Mouse (Mus musculus) midbrain, postnatal 0 days (tissue): ENCODE data around the gene Mapkapk2. TPM values are rescaled to one million over a fixed set of nuclear protein-coding genes. Genes with fewer than 3 reads are reported as not detected.

Source experiments
- ATAC-seq: fragments of 200-750 bp; cut with Nextera tagmentation; 2 replicates; pipeline ENCODE4 v1.8.0; 2017; ENCODE audit warnings: moderate number of reproducible peaks, mild to moderate bottlenecking, moderate TSS enrichment, moderate library complexity; ENCODE audit not compliant: low FRiP score
- DNase-seq: peaks from one replicate; pipeline ENCODE4 v3.0.0-alpha.2; 2015; ENCODE audit warnings: low spot score
- H3K27ac ChIP-seq: fragments of 300-500 bp; sonication (generic); 2 replicates; pipeline ENCODE4 v1.5.1; 2014; ENCODE audit warnings: low read depth, mild to moderate bottlenecking, low read length, mixed read lengths
- H3K27me3 ChIP-seq: fragments of 300-500 bp; sonication (generic); 2 replicates; pipeline ENCODE4 v1.6.1; 2014; ENCODE audit warnings: low read length, control low read depth, mixed read lengths; ENCODE audit not compliant: insufficient read depth
- H3K36me3 ChIP-seq: fragments of 300-500 bp; sonication (generic); 2 replicates; pipeline ENCODE4 v1.6.1; 2014; ENCODE audit warnings: low read length, control low read depth, mixed read lengths; ENCODE audit not compliant: insufficient read depth
- H3K4me1 ChIP-seq: fragments of 300-500 bp; sonication (generic); 2 replicates; pipeline ENCODE4 v1.6.1; 2014; ENCODE audit warnings: mild to moderate bottlenecking, control low read depth, antibody characterized with exemption, low read length, mixed read lengths; ENCODE audit not compliant: insufficient read depth
- H3K4me2 ChIP-seq: fragments of 300-500 bp; sonication (generic); 2 replicates; pipeline ENCODE4 v1.6.1; 2014; ENCODE audit warnings: low read depth, mild to moderate bottlenecking, low read length, mixed read lengths; ENCODE audit not compliant: poor library complexity, severe bottlenecking
- H3K4me3 ChIP-seq: fragments of 300-500 bp; sonication (generic); 2 replicates; pipeline ENCODE4 v1.5.1; 2014; ENCODE audit warnings: low read depth, mild to moderate bottlenecking, low read length, moderate library complexity
- H3K9ac ChIP-seq: fragments of 300-500 bp; sonication (generic); replicated peaks from 2 replicates; pipeline ENCODE4 v1.6.1; 2014; ENCODE audit warnings: mild to moderate bottlenecking, low read length, moderate library complexity, mixed read lengths; ENCODE audit not compliant: poor library complexity, severe bottlenecking
- H3K9me3 ChIP-seq: fragments of 300-500 bp; sonication (generic); 2 replicates; pipeline ENCODE4 v1.6.1; 2016; ENCODE audit warnings: low read length, control low read depth
- CTCF ChIP-seq: IDR thresholded peaks from 2 replicates; pipeline ENCODE4 v1.5.1; 2016; ENCODE audit warnings: antibody characterized with exemption, mild to moderate bottlenecking
- WGBS: fragments of 180-500 bp; shearing (Covaris S2); extraction: QIAGEN DNeasy Blood & Tissue Kit; methylation state at CpG from one replicate; pipeline ENCODE4 v1.1.7; 2014; 5-methylcytosine and 5-hydroxymethylcytosine counted together
- polyA plus RNA-seq: library from polyadenylated mRNA; unstranded; fragments of >200 nt; fragmentation: Nextera tagmentation; extraction: Ambion mirVana; gene quantifications from 2 replicates; pipeline ENCODE4 v1.2.1, GENCODE M21; 2015
- total RNA-seq: library from RNA; depleted of rRNA; stranded (reverse); fragments of >200 nt; gene quantifications from 2 replicates; pipeline ENCODE4 v1.2.3, GENCODE M21; 2014

Mapkapk2 gene
- total and polyA plus RNA-seq, 2 experiments from 2014 or later: 13.8 to 48.1 TPM

DNA sequence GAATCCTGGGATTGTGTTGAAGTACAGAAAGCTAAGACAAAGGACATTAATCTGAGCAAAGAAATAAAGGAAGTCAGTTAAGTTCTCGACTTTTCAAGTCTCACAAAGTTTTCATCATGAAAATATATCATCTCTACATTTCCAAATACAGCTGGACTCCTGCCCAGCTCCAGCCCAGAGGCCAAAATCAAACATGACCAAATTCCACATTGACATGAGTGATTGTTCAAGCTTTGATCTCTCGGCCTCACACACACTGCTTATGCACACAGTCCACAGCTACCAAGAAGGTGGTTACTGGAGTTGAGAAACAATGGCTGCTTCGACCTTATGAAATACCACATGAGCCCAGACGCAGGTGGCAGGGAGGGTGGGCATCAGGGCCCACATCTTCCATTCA is 14.0 kb downstream of the Mapkapk2 start:
- DNase-seq (no peak), ATAC-seq (no peak)
- no peak overlapping the region for H3K27ac ChIP-seq
- 63% methylated on average over 4 of the region's 4 CpGs for WGBS
- no peak for TF ChIP-seq CTCF
- H3K27me3 ChIP-seq: no peaks in the 10 kb centered on the region
- no peaks in the 10 kb centered on the region for H3K9me3 ChIP-seq
- no peaks in the 10 kb centered on the region for H3K36me3 ChIP-seq
- peaks cover 22% of the 10 kb centered on the region; the same call in 1 of the 2 replicates for H3K4me1 ChIP-seq
- no peak overlapping the region for H3K4me3 ChIP-seq
- no peak overlapping the region for H3K9ac ChIP-seq
- H3K4me2 ChIP-seq: no peak overlapping the region

DNA sequence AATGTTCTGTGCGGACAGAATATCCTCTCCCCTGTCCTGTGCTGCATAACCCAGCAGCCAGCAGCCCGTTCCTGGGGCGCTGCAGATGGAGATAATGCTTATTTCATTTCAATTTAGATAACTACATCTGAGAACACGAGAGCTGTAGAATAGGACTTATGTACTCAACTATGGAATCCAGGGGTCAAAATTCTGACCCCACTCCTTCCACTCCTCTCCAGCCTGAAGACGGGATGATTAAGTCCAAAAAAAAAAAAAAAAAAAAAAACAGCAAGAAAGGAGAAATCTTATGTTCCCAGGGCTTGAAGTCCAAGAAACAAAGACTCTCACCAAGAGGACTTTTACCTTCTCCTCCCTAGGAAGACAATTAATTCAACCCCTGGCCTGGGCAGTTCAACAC is 14.5 kb downstream of the Mapkapk2 start:
- H3K4me2 ChIP-seq: no peak overlapping the region
- H3K27ac ChIP-seq: no peak overlapping the region
- WGBS: 73% methylated on average over 5 of the region's 5 CpGs
- ATAC-seq (no peak), DNase-seq (no peak)
- H3K27me3 ChIP-seq: no peaks in the 10 kb centered on the region
- no peak overlapping the region for H3K9ac ChIP-seq
- H3K4me3 ChIP-seq: no peak overlapping the region
- H3K9me3 ChIP-seq: no peaks in the 10 kb centered on the region
- TF ChIP-seq CTCF: no peak
- peaks cover 24% of the 10 kb centered on the region; the same call in 1 of the 2 replicates for H3K4me1 ChIP-seq
- H3K36me3 ChIP-seq: no peaks in the 10 kb centered on the region

DNA sequence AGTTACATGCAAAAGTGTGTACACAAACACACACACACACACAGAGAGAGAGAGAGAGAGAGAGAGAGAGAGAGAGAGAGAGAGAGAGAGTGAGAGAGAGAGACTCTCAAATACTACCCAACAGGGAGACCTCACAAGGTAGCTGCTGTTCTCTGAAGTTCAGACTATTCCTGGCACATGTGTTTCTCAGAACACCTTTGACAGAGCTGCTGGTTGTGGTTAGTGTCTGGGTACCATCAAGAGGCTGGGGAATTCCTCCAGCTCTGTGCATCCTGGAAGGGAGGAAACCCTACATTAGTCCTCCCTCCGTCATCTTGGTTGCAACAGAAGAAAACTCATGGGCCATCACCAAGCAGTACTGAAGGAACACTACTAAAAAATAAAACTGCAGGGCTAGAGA is 16.9 kb downstream of the Mapkapk2 start:
- DNase-seq: no peak
- Histone ChIP-seq H3K36me3 (no peaks in the 10 kb centered on the region), H3K27me3 (no peaks in the 10 kb centered on the region), H3K9ac (no peak overlapping the region), H3K9me3 (no peaks in the 10 kb centered on the region), H3K4me1 (peaks cover 17% of the 10 kb centered on the region; the same call in 1 of the 2 replicates), H3K27ac (no peak overlapping the region), H3K4me3 (no peak overlapping the region), H3K4me2 (no peak overlapping the region)
- no peak for ATAC-seq
- no peak for TF ChIP-seq CTCF
- WGBS: 91% methylated on average over 1 of the region's 1 CpGs

DNA sequence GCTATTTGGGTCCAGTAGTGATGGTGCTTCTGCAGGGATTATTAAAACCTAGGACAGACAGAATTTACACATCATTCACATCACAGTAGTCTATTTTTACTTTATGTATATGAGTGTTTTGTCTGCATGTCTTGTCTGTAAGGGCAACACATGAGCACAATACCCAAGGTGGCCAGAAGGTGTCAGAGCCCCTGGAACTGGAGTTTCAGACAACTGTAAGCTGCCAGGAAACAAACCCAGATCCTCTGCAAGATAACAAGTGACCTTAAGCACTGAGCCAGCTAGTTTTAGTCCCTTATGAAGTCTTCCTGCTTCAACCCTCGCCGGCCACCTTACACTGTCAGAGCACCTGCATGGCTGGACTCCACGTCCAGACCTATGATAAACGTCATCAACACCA is 17.9 kb downstream of the Mapkapk2 start:
- H3K4me2 ChIP-seq: no peak overlapping the region
- H3K9ac ChIP-seq: no peak overlapping the region
- peak; percentile 53 for TF ChIP-seq CTCF
- peaks cover 23% of the 10 kb centered on the region for H3K4me1 ChIP-seq
- no peak overlapping the region for H3K27ac ChIP-seq
- H3K4me3 ChIP-seq: no peak overlapping the region
- DNase-seq: peak; percentile 47
- 68% methylated on average over 4 of the region's 4 CpGs for WGBS
- H3K36me3 ChIP-seq: no peaks in the 10 kb centered on the region
- H3K27me3 ChIP-seq: no peaks in the 10 kb centered on the region
- H3K9me3 ChIP-seq: no peaks in the 10 kb centered on the region
- ATAC-seq: no peak

DNA sequence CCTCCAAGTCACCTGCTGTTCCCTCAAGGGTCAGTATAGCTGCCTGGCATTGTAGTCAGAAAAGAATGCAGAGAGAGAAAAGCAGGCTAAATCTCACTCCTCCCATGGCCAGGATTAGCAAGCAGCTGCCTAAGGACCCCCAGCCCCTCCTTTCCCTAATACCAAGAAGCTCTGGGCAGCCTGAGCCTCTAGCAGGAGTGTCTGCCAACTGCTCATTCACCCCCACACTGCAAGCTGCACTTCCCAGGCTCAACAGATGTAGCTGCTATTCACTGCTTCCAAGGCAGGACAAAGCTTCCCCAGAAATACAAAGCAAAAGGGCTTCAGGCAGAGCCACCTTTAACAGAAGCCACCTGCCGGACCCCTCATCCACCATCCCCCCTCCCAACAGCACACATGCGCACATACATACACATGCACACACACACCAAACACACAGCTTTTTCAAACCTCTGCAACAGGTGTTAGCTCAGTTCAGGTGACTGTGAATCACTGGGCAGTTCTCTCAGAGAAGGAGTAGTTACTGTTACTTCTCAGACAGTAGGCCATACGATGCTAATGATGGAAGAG is 18.8 kb downstream of the Mapkapk2 start:
- 0 out of 2 replicates have a peak overlapping the region, but pooled peaks have one; percentile 51 for H3K27ac ChIP-seq
- no peaks in the 10 kb centered on the region for H3K9me3 ChIP-seq
- 8% methylated on average over 3 of the region's 3 CpGs for WGBS
- H3K9ac ChIP-seq: no peak overlapping the region
- ATAC-seq (peak; percentile 83), DNase-seq (peak; percentile 92)
- no peaks in the 10 kb centered on the region for H3K27me3 ChIP-seq
- H3K4me1 ChIP-seq: peaks cover 28% of the 10 kb centered on the region
- no peaks in the 10 kb centered on the region for H3K36me3 ChIP-seq
- H3K4me3 ChIP-seq: no peak overlapping the region
- H3K4me2 ChIP-seq: 0 out of 2 replicates have a peak overlapping the region, but pooled peaks have one; percentile 6
- TF ChIP-seq CTCF: 0 out of 2 replicates have a peak, but pooled peaks have one; percentile 14

DNA sequence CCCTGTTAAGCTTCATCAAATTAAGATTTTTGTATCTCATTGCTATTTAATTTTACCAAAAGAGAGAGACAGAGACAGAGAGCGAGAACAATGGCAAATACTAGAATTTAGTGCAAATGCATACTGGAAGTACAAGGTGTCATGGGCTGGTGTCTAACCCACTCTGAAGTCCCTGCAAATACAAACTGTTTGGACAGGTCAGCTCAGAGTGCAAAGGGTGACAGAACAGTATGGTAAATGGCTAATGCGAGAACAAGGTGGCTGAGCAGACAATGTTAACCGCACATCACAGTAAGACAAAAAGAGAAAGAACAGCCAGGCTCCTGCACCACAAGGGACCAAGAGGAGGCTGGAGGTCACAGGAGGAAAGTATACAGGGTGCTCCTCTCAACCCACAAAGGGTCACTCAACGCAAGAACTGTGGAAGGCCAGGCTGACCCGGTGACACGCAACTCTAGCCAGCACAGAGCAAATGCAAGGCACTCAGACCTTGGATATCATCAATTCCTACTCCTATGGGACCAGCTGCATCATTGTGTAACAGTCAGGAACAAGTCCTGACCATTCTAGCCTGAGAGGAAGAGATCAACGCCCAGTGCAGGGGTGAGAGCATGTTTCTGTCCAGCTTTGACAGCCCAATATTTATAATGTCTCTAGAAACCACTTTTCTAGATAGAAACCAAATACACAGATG is 22.4 kb downstream of the Mapkapk2 start:
- H3K27me3 ChIP-seq: no peaks in the 10 kb centered on the region
- no peak for TF ChIP-seq CTCF
- no peak overlapping the region for H3K4me3 ChIP-seq
- no peak overlapping the region for H3K4me2 ChIP-seq
- DNase-seq: no peak
- H3K9ac ChIP-seq: no peak overlapping the region
- 85% methylated on average over 7 of the region's 7 CpGs for WGBS
- no peak for ATAC-seq
- H3K36me3 ChIP-seq: no peaks in the 10 kb centered on the region
- H3K27ac ChIP-seq: no peak overlapping the region
- no peaks in the 10 kb centered on the region for H3K9me3 ChIP-seq
- peaks cover 28% of the 10 kb centered on the region for H3K4me1 ChIP-seq
